Mouse (Mus musculus) forebrain, embryonic 16.5 days (tissue): Measurements from ENCODE around the gene Tiam2. TPM values are rescaled to one million over a fixed set of nuclear protein-coding genes. Genes with fewer than 3 reads are reported as not detected.

Experiments
- ATAC-seq: fragments of 200-750 bp; cut with Nextera tagmentation; 2 replicates; pipeline ENCODE4 v1.8.0; 2017; ENCODE audit warnings: mild to moderate bottlenecking, moderate library complexity
- H3K27ac ChIP-seq: fragments of 300-500 bp; sonication (generic); 2 replicates; pipeline ENCODE4 v1.5.1; 2014; ENCODE audit warnings: low read length, control low read depth
- H3K27me3 ChIP-seq: fragments of 300-500 bp; sonication (generic); replicated peaks from 2 replicates; pipeline ENCODE4 v1.6.1; 2014; ENCODE audit warnings: low read length; ENCODE audit not compliant: control insufficient read depth, insufficient read depth
- H3K36me3 ChIP-seq: fragments of 300-500 bp; sonication (generic); 2 replicates; pipeline ENCODE4 v1.6.1; 2014; ENCODE audit not compliant: control insufficient read depth, insufficient read depth
- H3K4me1 ChIP-seq: fragments of 300-500 bp; sonication (generic); replicated peaks from 2 replicates; pipeline ENCODE4 v1.6.1; 2014; ENCODE audit warnings: low read length; ENCODE audit not compliant: control insufficient read depth, insufficient read depth
- H3K4me2 ChIP-seq: fragments of 300-500 bp; sonication (generic); 2 replicates; pipeline ENCODE4 v1.6.1; 2014; ENCODE audit warnings: mild to moderate bottlenecking, low read length, control low read depth
- H3K4me3 ChIP-seq: fragments of 300-500 bp; sonication (generic); replicated peaks from 2 replicates; pipeline ENCODE4 v1.5.1; 2014; ENCODE audit warnings: mild to moderate bottlenecking, low read length, control low read depth
- H3K9ac ChIP-seq: fragments of 300-500 bp; sonication (generic); replicated peaks from 2 replicates; pipeline ENCODE4 v1.6.1; 2014; ENCODE audit warnings: low read depth, low read length, control low read depth
- H3K9me3 ChIP-seq: fragments of 300-500 bp; sonication (generic); 2 replicates; pipeline ENCODE4 v1.6.1; 2016; ENCODE audit warnings: low read length; ENCODE audit not compliant: control insufficient read depth
- WGBS: fragments of 180-500 bp; shearing (Covaris S2); extraction: QIAGEN DNeasy Blood & Tissue Kit; methylation state at CpG from one replicate; pipeline ENCODE4 v1.1.7; 2014; 5-methylcytosine and 5-hydroxymethylcytosine counted together
- polyA plus RNA-seq: library from polyadenylated mRNA; unstranded; fragments of >200 nt; fragmentation: Nextera tagmentation; extraction: Ambion mirVana; gene quantifications from 2 replicates; pipeline ENCODE4 v1.2.1, GENCODE M21; 2015

The Tiam2 gene
- polyA plus RNA-seq, 1 experiment from 2014 or later = 137 TPM

GRCm38 (mm10) chr17:3369631-3370030 lies 43.3 kb downstream of the Tiam2 start:
- Histone ChIP-seq H3K4me3 (no peak overlapping the region), H3K9ac (no peak overlapping the region), H3K9me3 (no peaks in the 10 kb centered on the region), H3K36me3 (no peaks in the 10 kb centered on the region), H3K4me1 (peaks cover 25% of the 10 kb centered on the region), H3K4me2 (no peak overlapping the region; the same call in 1 of the 2 replicates), H3K27me3 (no peaks in the 10 kb centered on the region), H3K27ac (no peak overlapping the region; the same call in 1 of the 2 replicates)
- ATAC-seq = peak; percentile 59
- 49% methylated on average over 4 of the region's 4 CpGs for WGBS

DNA sequence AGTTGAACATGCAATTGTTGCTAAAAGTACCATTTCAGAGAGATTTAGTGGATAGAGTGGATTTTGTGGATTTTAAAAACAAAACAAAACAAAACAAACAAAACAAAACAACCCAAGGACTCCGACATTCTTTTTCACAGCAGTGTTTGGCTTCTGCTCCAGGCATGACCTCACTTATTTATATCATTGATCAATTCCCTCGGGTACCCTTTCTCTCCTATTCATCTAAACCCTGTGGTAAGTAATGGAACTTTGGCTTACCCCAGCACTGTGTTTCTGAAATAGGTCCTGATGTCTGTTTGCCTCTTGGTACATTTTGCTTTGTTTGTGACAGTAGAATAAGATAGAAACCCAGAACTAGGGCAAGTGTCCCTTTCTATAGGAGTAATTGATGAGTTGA lies 52.2 kb downstream of the Tiam2 start:
- Histone ChIP-seq H3K36me3 (no peaks in the 10 kb centered on the region), H3K4me1 (0 out of 2 replicates have a peak, but pooled peaks cover 6% of the 10 kb centered on the region), H3K27ac (no peak overlapping the region), H3K9ac (no peak overlapping the region), H3K27me3 (no peaks in the 10 kb centered on the region), H3K4me3 (no peak overlapping the region), H3K4me2 (no peak overlapping the region), H3K9me3 (no peaks in the 10 kb centered on the region)
- ATAC-seq = no peak
- 37% methylated on average over 2 of the region's 2 CpGs for WGBS

GRCm38 (mm10) chr17:3379753-3380588 lies 53.6 kb downstream of the Tiam2 start:
- Histone ChIP-seq H3K9ac (no peak overlapping the region), H3K36me3 (no peaks in the 10 kb centered on the region), H3K27me3 (no peaks in the 10 kb centered on the region), H3K4me2 (no peak overlapping the region), H3K4me1 (0 out of 2 replicates have a peak, but pooled peaks cover 6% of the 10 kb centered on the region), H3K27ac (no peak overlapping the region), H3K9me3 (no peaks in the 10 kb centered on the region), H3K4me3 (no peak overlapping the region)
- 40% methylated on average over 8 of the region's 13 CpGs for WGBS
- ATAC-seq = no peak

DNA sequence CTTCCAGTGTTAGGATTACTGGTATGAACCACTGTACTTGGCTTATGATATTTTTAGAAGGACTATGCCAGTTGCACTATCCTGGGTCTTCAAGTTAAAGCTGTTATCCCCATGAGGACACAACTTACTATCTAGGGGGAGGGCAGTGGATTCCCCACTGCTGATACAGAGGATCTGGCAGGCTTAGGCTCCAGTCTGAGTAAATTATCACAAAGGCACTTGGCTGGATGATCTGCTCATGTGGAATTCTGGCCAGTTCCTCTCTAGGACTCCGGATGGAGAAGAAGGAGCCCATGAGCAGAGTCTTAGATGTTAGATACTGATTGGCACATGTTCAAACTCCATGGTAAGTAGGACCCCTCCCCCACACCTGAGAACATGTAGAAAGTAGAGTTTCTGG lies 59.0 kb downstream of the Tiam2 start:
- no peaks in the 10 kb centered on the region for H3K9me3 ChIP-seq
- H3K4me1 ChIP-seq = peaks cover 3% of the 10 kb centered on the region; the same call in 1 of the 2 replicates
- no peak for ATAC-seq
- WGBS = 75% methylated on average over 1 of the region's 1 CpGs
- no peaks in the 10 kb centered on the region for H3K36me3 ChIP-seq
- no peaks in the 10 kb centered on the region for H3K27me3 ChIP-seq
- H3K27ac ChIP-seq = no peak overlapping the region
- no peak overlapping the region for H3K4me2 ChIP-seq
- H3K9ac ChIP-seq = no peak overlapping the region
- no peak overlapping the region for H3K4me3 ChIP-seq

DNA sequence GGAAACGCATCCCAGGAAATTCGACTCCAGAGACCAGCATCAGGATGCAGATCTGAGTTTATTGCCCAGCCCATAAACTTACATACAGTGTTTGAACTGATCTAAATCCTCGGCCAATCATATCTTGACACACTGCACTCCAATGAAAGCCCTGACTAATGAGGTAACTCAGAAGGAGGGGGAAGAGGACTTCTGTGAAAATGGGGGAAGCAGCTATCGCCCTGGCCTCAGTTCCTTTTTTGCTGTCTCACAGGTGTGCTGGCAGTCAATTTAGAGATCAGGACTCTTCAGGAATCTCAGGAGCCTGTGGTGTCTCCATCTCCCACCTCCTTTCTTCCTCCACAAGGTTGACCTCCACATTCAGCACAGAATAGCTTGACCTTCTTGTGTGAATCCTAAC lies 61.4 kb downstream of the Tiam2 start:
- no peaks in the 10 kb centered on the region for H3K27me3 ChIP-seq
- no peak overlapping the region for H3K4me2 ChIP-seq
- H3K36me3 ChIP-seq = no peaks in the 10 kb centered on the region
- no peak overlapping the region for H3K27ac ChIP-seq
- no peak overlapping the region for H3K4me3 ChIP-seq
- peaks cover 3% of the 10 kb centered on the region; the same call in 1 of the 2 replicates for H3K4me1 ChIP-seq
- ATAC-seq = no peak
- no peaks in the 10 kb centered on the region for H3K9me3 ChIP-seq
- WGBS = 57% methylated on average over 4 of the region's 4 CpGs
- H3K9ac ChIP-seq = no peak overlapping the region

DNA sequence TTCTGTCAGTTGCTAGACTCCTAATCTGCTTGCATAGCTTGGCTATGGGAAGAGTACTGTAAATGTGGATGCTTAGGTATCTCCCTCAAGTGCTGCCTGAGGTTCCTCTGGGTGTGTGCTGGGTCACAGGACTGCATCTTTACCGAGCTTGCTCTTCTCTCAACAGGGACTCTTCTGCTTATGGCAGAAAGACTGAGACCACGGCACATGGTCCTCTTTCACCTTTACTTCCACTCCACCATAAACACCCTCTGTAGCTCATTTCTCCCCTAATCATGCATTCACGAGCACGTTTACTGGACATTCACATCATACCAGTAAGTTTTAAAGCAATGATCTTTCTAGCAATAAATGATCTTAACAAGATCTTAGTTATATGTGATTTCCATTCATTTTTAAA lies 63.4 kb downstream of the Tiam2 start:
- no peak for ATAC-seq
- Histone ChIP-seq H3K4me2 (no peak overlapping the region), H3K9ac (no peak overlapping the region), H3K27ac (no peak overlapping the region), H3K4me1 (peaks cover 17% of the 10 kb centered on the region), H3K36me3 (no peaks in the 10 kb centered on the region), H3K9me3 (no peaks in the 10 kb centered on the region), H3K4me3 (no peak overlapping the region), H3K27me3 (no peaks in the 10 kb centered on the region)
- 84% methylated on average over 4 of the region's 4 CpGs for WGBS

DNA sequence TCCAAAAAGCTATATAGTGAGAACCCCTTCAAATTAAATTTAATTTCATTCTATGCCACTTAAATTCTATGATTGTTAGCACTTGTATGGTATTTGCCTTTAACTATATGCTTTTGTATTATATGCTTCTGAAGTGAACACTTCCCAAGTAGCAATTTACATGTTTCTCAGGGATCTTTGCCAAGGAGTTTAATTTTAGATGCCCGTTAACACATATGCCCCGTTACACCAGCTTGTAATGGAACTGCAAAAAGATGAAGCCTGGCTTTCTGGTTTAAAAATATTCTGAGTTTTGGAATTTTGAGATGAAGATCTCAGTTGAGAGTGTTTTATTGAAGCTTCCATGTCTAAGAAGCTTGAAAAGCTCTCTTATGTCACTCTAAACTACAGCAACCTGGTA lies 67.6 kb downstream of the Tiam2 start:
- H3K4me2 ChIP-seq = no peak overlapping the region
- H3K9me3 ChIP-seq = no peaks in the 10 kb centered on the region
- 40% methylated on average over 2 of the region's 2 CpGs for WGBS
- ATAC-seq = peak; percentile 43; the same call in 1 of the 2 replicates
- no peak overlapping the region for H3K9ac ChIP-seq
- peak overlapping the region; percentile 21 for H3K27ac ChIP-seq
- no peak overlapping the region for H3K4me3 ChIP-seq
- H3K36me3 ChIP-seq = no peaks in the 10 kb centered on the region
- no peaks in the 10 kb centered on the region for H3K27me3 ChIP-seq
- peaks cover 32% of the 10 kb centered on the region for H3K4me1 ChIP-seq

DNA sequence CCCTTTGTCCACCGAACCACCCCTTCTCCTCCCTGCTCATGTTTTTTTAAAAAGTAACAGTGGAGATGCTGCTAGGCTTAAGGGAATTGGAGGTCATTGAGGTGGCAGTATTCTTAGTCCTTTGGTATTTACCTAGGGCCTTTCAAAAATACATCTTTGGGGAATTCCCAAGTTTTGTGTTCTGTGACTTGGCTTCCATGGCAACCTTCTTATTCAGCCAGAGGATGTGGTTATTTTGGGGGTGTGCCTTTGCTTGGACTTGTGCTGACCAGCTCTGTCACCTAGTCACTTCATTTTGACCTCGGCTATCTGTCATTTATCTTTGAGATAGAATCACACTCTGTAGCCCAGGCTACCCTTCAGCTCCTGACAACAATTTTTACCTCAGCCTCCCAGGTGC lies 68.6 kb downstream of the Tiam2 start:
- H3K36me3 ChIP-seq = no peaks in the 10 kb centered on the region
- H3K9ac ChIP-seq = no peak overlapping the region
- no peak for ATAC-seq
- H3K27ac ChIP-seq = peak overlapping the region; percentile 21
- WGBS = 87% methylated on average over 2 of the region's 2 CpGs
- no peak overlapping the region for H3K4me3 ChIP-seq
- H3K4me2 ChIP-seq = no peak overlapping the region
- H3K9me3 ChIP-seq = no peaks in the 10 kb centered on the region
- peaks cover 30% of the 10 kb centered on the region for H3K4me1 ChIP-seq
- no peaks in the 10 kb centered on the region for H3K27me3 ChIP-seq

GRCm38 (mm10) chr17:3396881-3397281 lies 70.5 kb downstream of the Tiam2 start:
- Histone ChIP-seq H3K27me3 (no peaks in the 10 kb centered on the region), H3K27ac (peak overlapping the region; percentile 10; the same call in 1 of the 2 replicates), H3K36me3 (no peaks in the 10 kb centered on the region), H3K4me1 (peaks cover 39% of the 10 kb centered on the region), H3K9ac (no peak overlapping the region), H3K4me2 (no peak overlapping the region), H3K9me3 (no peaks in the 10 kb centered on the region), H3K4me3 (no peak overlapping the region; the same call in 1 of the 2 replicates)
- 80% methylated on average over 12 of the region's 12 CpGs for WGBS
- no peak for ATAC-seq
